Mouse (Mus musculus): ENCODE measurements at regions not wholly inside any gene's neighbourhood (a gene's known extent, or its start where the extent isn't known, plus 50 kb on each side); places are given as distances from the start of the nearest gene placed in this dataset.

DNA sequence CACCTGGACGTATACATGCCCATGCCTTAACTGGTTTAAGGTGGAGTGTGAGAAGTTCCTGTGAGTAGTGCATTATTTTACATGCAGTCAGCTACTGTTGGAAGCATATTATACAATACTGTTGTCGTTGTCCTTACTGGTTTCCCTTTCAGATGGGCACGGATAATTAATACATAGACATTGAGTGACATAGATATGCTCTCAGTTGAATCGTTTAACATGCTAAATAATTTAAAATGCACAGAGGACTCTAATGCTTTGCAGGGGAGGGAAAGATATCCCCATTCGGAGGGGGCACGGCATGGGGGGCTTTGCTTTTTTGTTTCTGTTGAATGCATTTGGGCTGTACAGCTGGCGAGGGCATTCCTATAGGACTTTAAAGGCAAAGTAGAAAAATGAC lies 1077.8 kb upstream of the Nr2f1 start:
- TF ChIP-seq POLR2A (IDR thresholded peaks at IDR 0.05; ENCODE audit: low read depth, low read length) (no peak), CTCF (conservative IDR thresholded peaks at IDR 0.05; ENCODE audit: insufficient read depth, insufficient read length, low read depth, low read length) (no peak)
